Mouse (Mus musculus): ENCODE results near the gene Sptssb. TPM values are rescaled to one million over a fixed set of nuclear protein-coding genes. Genes with fewer than 3 reads are reported as not detected.

Gene Sptssb
- not detected for total RNA-seq (2023)

GRCm38 (mm10) chr3:69859858-69860588 lies at the start of gene Sptssb:
Gene Sptssb, minus strand, starts transcription at chr3:69859940.

Other genes with a start within 250 kb of the Sptssb start
- gene Nmd3, start 138.0 kb downstream of the Sptssb start, total RNA-seq (2023) = 10 to 100 TPM; 31.9 to 34.3 TPM
- not detected for gene Otol1, start 147.7 kb upstream of the Sptssb start, total RNA-seq (2023)